Mouse (Mus musculus) ovary, adult 2 months (tissue): ENCODE measurements around the gene AF067061. TPM values are rescaled to one million over a fixed set of nuclear protein-coding genes. Genes with fewer than 3 reads are reported as not detected.

ENCODE experiments used
- polyA plus RNA-seq: library from polyadenylated mRNA; depleted of rRNA; stranded (reverse); fragments of >200 nt; gene quantifications from 2 replicates; pipeline ENCODE4 v1.2.3, GENCODE M21; 2012; rRNA removed

AF067061 gene
- not detected in 2 replicates for polyA plus RNA-seq

DNA sequence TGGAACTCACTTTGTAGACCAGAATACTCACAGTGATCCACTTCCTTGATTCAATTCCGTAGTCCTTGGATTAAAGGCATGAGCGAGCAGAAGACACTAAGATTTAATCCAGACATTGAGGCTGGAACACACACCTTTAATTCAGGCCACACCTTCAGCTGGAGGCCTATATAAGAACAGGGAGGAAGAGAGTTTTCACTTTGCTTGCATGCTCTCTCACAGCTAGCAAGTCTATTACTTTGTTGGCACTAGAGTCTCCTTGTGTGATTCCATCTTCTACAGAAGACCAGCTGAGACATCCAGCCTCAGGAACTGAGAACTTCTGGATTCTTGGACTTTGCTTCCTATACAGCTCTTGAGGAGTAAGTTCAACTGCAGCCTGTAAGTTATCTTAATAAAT lies at the start of gene AF067061:
TSS of gene AF067061 (plus strand) at position 245 of the 400 bp plus-strand sequence.

DNA sequence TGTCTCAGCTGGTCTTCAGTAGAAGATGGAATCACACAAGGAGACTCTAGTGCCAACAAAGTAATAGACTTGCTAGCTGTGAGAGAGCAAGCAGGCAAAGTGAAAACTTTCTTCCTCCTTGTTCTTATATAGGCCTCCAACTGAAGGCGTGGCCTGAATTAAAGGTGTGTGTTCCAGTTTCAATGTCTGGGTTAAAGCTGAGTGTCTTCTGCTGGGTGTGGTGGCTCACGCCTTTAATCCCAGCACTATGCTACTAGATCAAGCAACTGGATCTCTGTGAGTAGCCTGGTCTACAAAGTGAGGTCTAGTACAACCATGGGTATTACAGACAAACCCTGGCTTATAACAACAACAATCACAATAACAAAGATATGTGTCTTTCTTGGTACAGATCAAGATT lies 47.1 kb upstream of the AF067061 start, which contains the start of gene Gm21762:
TSS of gene Gm21762 (minus strand) at position 101 of the 400 bp plus-strand sequence.

DNA sequence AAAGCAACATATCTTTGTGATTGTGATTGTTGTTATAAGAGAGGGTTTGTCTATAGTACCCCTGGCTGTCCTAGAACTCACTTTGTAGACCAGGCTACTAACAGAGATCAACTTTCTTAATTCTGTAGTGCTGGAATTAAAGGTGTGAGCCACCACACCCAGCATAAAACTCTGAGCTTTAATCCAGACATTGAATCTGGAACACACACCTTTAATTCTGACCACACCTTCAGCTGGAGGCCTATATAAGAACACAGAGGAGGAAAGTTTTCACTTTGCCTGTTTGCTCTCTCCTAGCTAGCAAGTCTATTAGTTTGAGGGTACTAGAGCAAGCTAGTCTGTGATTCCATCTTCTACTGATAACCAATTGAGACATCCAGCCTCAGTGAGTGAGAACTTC lies 24.1 kb upstream of the AF067061 start, which contains the start of gene Gm21731:
TSS of gene Gm21731 (plus strand) at position 301 of the 400 bp plus-strand sequence.

DNA sequence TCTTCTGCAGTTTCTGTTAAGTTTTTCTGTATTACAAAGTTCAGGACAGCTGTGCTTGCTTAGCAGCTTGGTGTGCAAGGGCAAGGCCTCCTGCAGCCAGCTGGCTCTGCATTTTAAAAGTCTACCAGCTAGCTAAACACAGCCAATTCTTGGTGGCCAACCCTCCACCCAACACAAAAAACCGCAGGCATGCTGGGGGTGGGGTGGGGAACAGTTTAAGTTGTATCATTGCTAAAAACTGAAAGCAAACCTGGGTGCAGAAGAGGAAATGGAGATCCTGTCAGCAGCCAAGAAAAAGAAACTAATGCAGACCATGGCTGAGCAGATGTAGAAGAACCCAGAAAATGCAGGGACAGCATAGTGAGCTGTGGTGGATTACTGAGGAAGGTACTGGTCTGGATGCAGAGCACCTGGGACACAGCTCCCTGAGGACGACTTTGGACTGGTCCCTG lies 37.1 kb downstream of the AF067061 start, which contains the start of gene BC147527:
TSS of gene BC147527 (plus strand) at position 402 of the 452 bp plus-strand sequence.

Other genes with a start within 250 kb of the AF067061 start
- not detected in 2 replicates for gene Gm36079, start 236.1 kb upstream of the AF067061 start, polyA plus RNA-seq
- 0.60 and 0.71 TPM in 2 replicates for gene Gm21188, start 210.9 kb upstream of the AF067061 start, polyA plus RNA-seq
- gene Gm20767, start 122.9 kb upstream of the AF067061 start, polyA plus RNA-seq, result not detected in 2 replicates
- gene Gm21818, start 90.7 kb upstream of the AF067061 start, polyA plus RNA-seq, result not detected in 2 replicates
- 0.21 and 0.26 TPM in 2 replicates for gene Gm21762, start 47.2 kb upstream of the AF067061 start, polyA plus RNA-seq
- not detected in 2 replicates for gene Gm21731, start 24.0 kb upstream of the AF067061 start, polyA plus RNA-seq
- gene BC147527, start 37.3 kb downstream of the AF067061 start, polyA plus RNA-seq, result not detected in 2 replicates
- not detected in 2 replicates for gene Tcstv3, start 53.8 kb downstream of the AF067061 start, polyA plus RNA-seq